Mouse (Mus musculus) frontal cortex, postnatal 36 days (tissue): Measurements from ENCODE around the gene Nup107.

ENCODE experiments used
- DNase-seq, 2 experiments: peaks; one replicate each; pipeline ENCODE4 v3.0.0; 2022; ENCODE audit warnings: low spot score in 2 of 2

The Nup107 gene

DNA sequence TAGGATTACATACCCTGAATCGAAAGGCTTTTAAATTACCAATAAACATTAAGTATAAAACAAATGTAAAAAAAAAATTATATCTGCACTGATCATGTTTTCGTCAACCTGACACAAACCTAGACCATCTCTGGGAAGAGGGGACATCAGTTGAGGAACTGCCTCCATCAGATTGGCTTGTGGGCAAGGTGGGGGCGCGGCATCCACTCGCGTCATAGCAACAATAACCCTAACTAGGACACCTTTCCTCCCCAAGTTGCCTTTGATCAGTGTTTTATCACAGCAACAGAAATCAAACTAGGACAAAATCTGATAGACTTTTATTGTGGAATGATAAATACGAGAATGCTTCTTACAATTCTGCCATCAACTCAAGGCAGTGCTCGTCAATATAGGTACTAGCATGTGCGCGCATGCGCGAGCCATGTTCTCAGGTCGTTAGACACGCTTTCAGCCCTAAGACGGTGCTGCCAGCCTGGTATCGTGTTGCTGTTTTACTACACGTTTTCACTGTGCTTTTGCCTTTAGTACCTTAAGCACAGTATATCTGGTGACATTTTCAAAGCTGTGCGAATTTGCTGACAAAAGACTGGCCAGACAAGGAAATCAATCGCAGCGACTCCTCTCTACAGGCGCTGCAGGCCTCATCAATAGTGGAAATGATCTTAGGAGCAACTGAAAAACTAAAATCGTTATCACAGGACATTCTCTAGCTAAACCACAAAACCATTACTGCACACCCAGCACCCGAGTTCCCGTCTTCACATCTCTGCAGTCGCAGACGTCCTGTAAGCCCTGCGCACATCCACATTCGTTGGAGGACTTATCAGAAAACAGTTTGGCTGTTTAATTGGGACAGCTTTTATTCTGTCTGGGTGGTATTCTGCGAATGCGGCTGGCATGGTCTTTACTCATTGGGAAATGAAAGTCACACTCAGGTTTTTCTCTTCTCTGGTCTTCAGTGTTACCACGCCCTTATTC lies 11.7 kb upstream of the Nup107 start:
- no peak for DNase-seq

DNA sequence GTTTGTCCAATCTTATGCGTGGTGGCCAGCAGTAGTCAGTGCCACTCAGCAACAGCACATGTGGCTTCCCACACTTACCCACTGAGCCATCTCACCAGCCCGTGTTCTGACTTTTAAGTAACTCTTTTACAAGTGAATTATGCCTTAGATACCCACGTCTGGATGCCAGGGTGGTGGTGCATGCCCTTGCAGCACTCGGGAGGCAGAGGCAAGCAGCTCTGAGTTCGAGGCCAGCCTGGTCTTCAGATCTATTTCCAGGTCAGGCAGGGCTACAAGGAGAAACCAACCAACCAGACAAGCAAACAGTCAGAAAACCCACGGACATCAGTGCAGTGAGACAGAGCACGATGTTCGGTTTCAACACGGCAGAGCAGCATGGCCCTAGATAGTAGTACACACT lies 9.4 kb upstream of the Nup107 start:
- DNase-seq, result no peak

DNA sequence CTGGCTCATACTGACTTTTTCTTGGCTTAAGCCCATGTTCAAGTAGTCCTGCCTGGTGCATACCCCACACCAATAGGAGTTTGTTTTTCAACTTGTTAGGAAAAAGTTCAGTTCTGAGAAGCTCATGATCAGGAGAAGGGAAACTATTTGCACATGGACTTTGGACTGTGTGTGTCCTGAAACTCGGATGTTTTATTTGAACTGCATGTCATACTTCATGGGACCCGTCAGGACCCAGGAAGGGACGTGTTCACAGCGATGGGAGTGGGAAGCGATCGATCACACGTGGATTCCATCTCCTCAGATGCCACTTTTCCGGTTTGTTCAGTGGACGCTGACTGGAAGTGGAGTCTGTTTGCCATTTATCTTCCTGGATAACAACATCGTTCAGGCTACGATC lies 7.3 kb upstream of the Nup107 start:
- no peak for DNase-seq

DNA sequence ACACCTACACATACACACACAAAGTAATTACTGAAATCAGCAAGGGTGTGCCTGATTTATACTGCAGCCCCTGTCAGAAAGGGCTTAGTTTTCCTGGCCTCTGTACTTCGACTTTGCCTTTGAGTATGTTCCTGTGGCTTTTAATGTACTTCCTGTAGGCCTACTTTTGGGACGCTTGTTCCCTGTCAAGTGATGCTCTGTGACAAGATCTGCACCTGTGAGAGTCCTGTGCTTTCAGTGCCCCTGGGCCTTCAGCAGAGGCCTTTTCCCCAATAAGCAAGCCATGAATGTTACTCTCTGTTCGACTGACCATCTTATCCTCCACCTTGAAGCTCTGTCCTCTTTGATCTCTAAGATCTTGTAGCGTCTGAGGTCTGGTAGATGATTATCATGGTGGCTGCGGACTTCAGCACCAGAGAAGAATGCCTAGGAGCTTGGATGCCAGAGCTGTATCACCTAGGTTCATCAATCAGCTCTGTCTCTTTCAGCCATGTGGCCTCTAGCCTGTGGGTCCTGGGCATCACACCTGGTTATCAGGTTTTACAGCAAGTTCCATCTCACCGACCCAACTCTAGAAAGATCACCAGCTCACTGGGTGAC lies 6.0 kb upstream of the Nup107 start:
- no peak for DNase-seq

DNA sequence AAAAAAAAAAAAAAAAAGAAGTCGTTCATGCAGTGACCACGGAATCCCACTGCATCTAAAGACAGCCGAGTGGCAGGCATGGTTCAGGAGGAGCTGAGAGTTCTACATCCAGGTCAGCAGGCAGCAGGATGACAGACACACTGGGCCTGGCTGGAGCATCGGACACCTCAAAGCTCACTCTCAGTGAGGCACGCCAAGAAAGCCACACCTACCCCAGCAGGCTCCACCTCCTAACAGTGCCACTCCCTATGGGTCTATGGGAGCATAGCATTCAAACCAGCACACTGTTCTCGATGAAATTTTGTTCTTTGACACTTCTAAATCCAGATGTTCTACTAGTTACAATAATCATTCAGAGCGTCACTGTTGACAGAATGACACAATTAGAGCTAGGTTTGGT lies 5.2 kb upstream of the Nup107 start:
- no peak for DNase-seq

DNA sequence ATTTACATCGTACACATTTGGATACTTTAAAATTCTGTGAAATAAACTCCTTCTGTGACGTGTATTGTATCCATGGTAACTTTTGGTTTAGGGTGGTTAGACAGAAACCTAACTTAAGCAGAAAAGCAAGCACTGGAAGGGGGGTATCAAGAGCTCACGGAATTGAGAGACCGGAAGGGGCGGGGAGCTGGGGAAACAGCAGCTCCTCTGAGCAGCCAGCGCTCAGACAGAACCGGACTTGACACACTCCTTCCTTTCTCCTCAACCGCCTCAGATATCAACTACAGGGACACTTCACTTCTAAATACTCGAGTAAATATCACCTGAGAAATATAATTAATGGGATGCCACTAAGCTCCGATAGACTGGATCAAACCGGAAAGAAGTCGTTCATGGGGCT lies 4.6 kb upstream of the Nup107 start:
- DNase-seq, result no peak

DNA sequence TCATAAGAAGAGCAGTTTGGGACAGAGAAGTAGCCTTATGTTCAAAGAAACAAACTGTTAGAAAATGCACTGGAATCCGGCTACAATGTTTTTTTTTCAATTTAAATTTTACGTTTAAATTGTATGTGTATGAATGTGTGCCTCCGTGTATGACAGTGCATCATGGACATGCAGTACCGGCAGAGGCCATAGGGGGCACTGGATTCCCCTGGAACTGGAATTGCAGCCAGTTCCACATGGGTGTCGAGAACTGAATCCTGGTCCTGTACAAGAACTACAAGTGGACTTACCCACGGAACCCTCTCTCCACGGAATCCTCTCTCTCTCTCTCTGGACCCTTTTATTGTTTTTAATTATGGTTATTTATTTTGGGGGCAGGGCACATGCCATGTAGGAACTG lies 3.7 kb upstream of the Nup107 start:
- DNase-seq, result no peak

DNA sequence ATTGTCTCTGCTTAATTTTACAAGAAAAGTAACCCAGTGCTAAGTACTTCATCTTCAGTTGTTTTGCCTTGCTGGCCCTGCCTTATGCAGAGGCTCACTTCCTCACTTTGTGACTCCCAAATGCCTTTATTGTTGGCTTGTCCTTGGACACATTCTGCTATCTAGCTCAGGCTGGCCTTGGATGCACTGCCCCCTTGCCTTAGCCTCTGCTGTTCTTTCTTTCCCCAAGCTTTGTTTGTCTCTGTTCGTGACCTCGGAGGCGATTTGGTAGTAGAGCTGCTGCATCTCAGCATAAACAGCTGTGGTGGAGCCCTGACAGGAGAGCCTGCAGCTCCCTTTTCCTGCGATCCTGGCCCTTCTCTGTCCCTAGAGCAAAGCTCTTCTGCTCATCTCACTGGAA lies 2.7 kb upstream of the Nup107 start:
- DNase-seq, result no peak

DNA sequence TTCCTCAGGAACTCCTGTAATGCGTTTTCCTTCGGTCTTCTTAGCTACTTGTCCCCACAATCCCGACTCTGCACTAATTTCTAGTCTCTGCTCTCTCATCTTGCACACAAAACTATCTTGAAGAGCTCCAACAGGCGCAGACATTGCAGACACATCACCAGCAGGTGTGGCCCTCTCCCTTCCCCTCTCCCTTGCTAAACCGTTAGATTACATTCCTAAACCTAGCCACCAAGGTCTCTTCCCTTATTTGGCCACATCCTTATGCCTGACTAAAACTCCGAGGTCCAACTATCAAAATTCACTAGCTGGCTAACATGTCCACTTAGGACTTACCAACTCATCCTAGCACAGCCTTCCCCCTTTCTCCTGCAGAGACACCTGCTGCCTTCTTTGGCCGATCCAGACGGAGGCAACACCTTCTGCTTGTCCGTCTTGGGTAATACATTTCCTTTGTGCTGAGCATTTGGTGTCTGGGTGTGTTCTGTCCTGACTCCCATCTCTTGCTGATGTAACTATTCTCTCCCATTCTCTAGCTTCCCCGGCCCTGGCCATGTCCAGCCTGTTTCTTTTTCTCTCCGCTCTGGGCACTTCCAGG lies 1.0 kb upstream of the Nup107 start:
- DNase-seq, result no peak

DNA sequence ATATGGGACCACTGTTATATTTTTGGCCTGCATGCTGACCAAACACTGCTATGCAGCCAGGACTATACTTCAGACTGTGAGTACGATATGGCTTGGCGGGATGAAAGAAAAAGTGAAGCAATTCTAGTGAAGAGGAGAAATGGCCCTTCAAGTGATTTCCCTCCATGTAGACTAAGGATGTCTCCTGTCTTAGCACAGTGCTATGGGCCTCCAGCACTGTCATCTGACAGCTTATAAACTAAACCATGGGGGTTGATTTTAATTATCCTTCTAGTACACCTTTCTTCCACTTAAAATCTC lies 1.4 kb downstream of the Nup107 start:
- no peak for DNase-seq

DNA sequence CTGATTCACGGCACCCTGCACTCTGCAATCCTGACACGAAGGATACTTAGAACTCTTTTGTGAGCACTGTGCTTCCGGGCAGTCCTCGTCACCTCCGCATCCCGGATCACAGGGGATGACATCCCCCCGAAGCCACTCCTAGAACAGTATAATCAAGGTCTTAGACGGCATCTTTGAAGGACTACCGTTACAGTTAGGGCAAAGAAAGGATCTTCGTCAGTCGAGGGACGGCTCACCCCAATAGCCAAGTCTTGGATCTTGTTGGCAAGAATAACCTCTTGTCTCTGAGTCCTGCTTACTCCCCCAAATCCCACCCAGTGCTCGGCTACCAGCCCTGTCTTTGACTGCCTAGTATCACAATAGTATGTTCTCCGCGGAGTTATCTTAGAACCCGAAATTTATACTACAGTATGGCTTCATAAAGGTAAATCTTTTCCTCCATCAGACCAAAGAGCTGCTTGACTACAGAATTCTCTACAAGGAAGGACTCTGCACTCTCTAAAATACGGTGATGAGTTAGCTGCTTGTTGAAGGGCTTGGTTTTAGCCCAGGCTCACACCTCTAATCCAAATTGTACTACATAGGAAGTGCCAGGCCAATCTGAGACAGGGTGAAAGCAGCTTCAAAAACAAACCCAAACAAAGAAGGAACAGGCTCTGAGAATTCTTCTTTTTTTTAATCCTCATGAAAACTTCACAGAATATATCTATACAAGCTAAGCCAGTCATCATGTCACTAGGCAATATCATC lies 1.9 kb downstream of the Nup107 start:
- DNase-seq, result no peak

DNA sequence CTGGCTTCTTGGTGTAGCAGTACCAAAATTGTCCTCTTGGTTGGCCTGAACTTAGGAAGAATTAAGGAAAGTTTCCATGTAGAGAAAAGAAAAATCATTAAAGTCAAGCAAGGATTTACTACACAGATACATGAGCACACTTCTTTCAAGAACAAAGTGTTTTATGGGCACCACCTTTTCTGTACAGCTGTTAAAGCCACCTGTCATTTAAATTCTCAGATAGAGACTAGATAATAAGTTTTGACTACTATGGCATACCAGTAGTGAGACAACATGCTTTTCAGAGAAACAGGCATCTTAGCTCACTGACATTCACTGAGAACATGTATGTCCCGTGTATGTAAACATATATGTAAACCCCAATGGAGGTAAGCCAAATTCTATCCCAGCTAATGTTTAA lies 2.5 kb downstream of the Nup107 start:
- DNase-seq, result no peak

DNA sequence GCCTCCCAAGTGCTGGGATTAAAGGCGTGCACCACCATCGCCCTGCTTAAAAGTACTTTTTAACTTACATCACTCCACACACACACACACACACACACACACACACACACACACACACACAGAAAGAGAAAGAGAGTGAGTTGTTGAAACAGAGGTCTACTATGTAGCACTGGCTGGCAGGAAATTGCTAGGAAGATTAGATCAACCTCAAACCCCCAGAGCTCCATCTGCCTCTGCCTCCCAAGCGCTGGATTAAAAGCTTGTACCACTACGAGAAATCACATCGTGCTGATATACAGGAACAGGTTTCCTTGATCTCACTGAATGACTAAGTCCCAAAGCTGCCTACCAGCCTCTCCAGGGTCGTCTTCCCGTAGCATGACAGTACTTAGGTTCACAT lies 7.9 kb downstream of the Nup107 start:
- DNase-seq, result no peak

DNA sequence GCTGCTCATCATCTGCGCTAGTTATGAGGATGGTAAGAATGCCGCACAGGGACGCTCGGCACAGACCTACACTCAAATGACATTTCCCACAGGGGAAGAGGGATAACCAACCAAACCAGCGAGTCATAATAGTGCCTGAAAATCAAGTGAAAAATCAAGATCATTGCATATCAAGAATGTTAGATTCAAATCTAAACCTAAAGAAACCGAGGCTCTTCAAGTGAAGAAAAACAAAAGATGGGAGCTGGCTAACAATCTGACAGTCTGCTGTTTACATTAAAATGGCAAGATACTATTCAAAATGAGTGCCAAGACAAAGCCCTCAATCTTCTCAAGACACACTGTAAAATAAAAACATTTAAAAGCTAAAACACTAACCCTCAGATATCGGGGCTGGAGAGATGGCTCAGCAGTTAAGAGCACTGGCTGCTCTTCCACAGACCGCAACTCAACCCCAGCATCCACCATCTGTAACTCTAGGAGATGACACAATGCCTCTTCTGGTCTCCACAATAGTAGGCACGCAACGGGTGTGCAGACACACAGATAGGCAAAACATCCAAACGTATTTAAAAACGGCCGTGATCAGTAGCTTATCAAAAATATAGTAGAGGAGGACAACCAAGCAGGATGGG lies 8.6 kb downstream of the Nup107 start:
- DNase-seq, result no peak

DNA sequence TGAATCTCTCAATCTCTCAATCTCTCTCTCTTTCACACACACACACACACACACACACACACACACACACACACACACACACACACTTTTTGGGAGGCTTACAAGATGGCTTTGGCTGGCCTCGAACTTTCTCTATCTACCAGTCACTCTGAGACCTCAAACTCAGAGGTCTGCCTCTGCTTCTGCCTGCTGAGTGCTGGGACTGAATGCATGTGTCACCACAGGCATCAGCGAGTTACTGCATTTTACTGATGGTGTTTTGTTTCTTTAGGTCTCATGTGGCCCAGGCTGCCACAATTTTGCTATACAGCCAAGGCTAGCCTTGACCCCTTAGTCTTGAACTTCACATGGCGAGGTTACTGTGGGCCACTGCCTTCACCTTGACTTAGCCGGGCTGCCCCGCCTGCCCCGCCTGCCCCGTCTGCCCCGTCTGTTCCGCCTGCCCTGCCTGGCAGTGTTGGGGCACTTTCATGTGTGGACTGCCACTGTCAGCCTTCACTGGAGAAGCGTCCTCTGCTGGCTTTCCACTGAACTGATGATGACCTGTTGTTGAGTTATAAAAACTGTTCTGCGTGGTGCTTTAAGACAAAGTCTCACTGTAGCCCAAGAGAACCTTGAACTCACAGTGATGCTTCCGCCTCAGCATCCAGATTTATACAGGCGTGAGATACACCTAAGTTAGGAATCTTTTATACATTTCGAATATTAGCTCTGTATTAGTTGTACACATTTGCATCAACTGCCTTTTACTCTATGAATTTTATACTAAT lies 9.8 kb downstream of the Nup107 start:
- no peak for DNase-seq

DNA sequence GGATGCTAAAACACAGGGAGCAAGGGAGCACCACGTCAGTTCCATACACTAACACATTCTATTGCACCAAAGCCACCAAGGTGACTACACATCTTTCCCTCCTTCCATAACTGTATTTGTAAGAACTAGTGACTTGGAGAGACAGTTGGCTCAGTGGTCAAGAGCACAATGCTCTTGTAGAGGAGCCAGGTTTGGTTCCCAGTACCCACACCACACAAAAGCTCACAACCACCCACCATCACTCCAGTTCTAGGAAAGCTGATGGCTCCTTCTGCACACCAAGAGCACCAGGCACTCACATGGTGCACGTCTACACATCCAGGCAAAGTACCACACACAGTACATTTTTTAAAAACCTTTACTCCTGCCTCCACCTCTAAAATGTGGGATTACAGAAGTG lies 10.4 kb downstream of the Nup107 start:
- no peak for DNase-seq

DNA sequence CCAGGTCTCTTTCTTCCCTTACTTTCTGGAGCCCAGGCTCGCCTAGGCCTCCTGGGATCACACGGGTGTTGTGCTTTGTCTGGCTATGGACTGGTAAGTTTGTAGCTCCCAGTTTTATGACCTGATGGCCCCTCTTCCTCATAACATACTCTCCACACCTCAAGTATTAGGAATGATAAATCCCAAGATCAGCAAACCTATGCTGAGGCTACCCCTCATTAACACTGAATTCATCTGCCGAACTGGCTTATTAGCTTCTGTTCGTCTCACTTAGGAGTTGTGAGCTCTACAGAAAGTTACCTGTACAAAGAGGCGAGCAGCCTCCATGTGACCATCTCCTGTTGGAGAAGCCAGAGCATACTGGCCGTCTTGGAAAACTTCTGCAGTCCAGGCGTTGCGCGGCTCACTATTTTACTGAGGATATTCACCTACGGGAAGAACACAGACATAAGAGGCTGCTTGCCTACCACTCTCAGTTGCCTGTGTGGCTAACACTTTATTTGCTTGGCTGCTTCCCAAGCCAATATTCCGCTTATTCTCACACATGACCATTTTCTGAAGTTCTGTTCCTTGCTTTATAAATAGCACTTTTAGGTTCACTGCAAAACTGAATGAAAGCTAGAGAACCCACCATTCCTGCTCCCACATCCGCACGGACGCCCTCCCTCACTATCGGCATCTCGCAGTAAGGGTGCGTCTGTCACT lies 11.3 kb downstream of the Nup107 start:
- no peak for DNase-seq

DNA sequence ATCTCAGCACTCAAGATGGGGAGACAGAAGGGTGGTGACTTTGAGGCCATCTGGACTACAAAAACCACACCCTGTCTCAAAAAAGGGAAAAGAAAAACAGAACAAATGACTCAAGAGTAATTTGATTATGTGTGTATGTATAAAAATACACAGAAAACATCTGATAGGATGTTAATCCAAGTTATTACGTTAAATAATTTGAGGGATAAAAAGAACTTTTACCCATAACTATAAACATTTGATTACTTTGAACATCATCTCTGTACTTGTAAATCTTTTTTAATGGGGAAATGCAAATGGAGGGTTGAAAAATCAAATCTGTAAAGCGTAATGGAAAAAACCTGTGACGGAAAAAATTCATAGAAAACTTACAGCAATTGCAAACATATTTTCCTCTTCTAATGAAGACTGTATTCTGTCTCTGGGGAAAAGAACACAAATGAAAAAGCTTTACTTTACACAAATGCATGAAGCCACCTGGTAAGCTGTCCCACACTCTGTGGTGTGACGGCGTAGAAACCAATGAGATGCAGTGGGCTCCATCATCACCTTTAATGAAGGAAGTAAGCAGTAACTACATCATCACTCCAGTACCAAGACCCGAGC lies 12.1 kb downstream of the Nup107 start:
- no peak for DNase-seq

DNA sequence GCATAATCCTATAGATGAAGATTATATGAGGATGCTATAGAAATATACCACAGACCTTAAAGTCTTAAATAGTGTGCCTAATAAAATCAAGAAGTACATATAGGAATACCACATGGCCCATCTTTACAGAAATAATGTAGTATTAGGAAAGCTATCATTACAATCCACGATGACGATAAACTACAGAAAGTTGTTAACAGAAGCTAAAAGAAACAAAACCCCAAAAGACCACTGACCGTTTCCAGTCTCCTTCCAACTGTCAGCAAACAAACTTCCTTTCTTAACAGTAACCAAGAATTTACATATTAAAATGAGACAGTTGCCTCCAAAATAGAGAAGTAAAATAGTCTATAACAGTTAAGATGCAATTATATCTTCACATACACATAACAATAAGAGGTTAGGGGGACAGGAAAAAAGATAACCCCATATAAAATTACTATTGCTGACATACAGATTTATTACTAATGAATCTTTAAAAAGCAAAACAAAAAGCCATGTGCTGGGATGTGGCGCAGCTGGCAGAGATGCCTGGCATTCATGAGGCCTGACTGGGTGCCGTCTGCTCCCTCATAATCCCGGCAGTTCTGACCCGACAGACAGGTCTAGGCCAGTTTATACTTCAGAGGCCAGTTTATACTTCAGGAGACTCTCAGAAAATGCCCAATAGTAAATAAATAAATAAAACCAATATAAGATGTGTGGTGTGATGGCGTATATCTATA lies 12.8 kb downstream of the Nup107 start:
- DNase-seq, result no peak

DNA sequence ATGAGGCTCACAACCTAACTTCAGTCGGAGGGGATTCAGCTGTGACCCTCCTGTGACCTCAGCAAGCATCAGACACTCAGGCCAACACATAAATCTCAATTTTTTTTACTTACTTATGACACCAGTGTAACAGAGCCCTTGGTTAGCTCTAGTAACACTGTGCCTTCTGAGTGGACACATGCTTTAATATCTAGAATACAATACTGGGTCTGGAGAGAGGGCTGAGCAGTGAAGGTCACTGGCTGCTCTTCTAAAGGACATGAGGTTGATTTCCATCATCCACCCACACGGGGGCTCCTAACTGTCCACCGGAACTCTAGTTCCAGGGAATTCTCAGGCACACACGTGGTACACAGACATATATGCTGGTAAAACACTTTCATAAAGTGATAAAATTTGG lies 13.6 kb downstream of the Nup107 start:
- DNase-seq, result no peak
